Mouse (Mus musculus) cortical plate, adult 2 months (tissue): Measurements from ENCODE around the gene Lage3.
A peak's percentile ranks its signal among the peaks of the same experiment; 100 is the strongest.

Source experiments
- CTCF ChIP-seq: fragments of 200-500 bp; IDR thresholded peaks from 2 replicates; pipeline ENCODE4 v1.5.1; 2011; ENCODE audit warnings: mild to moderate bottlenecking, control low read depth, low read length; ENCODE audit not compliant: insufficient read depth; ENCODE audit errors: extremely low read depth
- POLR2A ChIP-seq: fragments of 200-500 bp; IDR thresholded peaks from 2 replicates; pipeline ENCODE4 v1.6.1; 2011; ENCODE audit warnings: mild to moderate bottlenecking, low read length, control low read depth; ENCODE audit not compliant: insufficient read depth; ENCODE audit errors: extremely low read depth

- TF ChIP-seq POLR2A (peak; percentile 29; the same call in 1 of the 2 replicates), CTCF (no peak)
Measured at GRCm38 (mm10) chrX:74372888-74373549, 19.6 kb upstream of the Lage3 start, which contains the start of the genes Ubl4a and Slc10a3.
